ENCODE assay signal across 9 mouse cellular contexts in genomic region chr19:26465228-26465627, GRCm38 (mm10).
DNase-seq lines count a peak whose midpoint lies in the region; ATAC-seq and TF ChIP-seq lines count a peak whose summit lies in the region.
"Had no signal": no experiment of that assay in that cellular context is flagged by ENCODE, and none has a peak within 500 bp of the region (broad histone marks: within the 10 kb centered on the region; RNA-seq: fewer than 3 reads in every experiment).

No protein-coding gene starts in this region.

- no peak overlapping the region for H3K4me2 ChIP-seq in forebrain, embryonic 11.5 days (ENCODE audit: low read depth, low read length, severe bottlenecking)
- H3K4me2 ChIP-seq in liver, embryonic 14.5 days (ENCODE audit: low read depth) = no peak overlapping the region
- no peak overlapping the region for H3K4me2 ChIP-seq in limb, embryonic 14.5 days (replicated peaks; ENCODE audit: low read depth, low read length, severe bottlenecking)

- ATAC-seq in forebrain, embryonic 11.5 days (replicated peaks; ENCODE audit: low FRiP score) = peak; percentile 49; the same call in 1 of the 2 replicates
- ATAC-seq in liver, embryonic 14.5 days (ENCODE audit: insufficient read depth) = no peak
- no peak for ATAC-seq in limb, embryonic 14.5 days (ENCODE audit: low FRiP score, low read depth)

- no peak for TF ChIP-seq EP300 in liver, embryonic 14.5 days (IDR thresholded peaks at IDR 0.05; ENCODE audit: low read depth)

- H3K27me3 ChIP-seq in forebrain, embryonic 11.5 days (ENCODE audit: control insufficient read depth, insufficient read depth, low read length) = no peaks in the 10 kb centered on the region
- H3K27me3 ChIP-seq in forebrain, embryonic 10.5 days (ENCODE audit: poor library complexity, severe bottlenecking) = no peaks in the 10 kb centered on the region
- no peaks in the 10 kb centered on the region for H3K27me3 ChIP-seq in liver, embryonic 14.5 days (ENCODE audit: control insufficient read depth, insufficient read depth, low read length)
- H3K27me3 ChIP-seq in limb, embryonic 14.5 days (ENCODE audit: control insufficient read depth, insufficient read depth, low read length) = no peaks in the 10 kb centered on the region
- H3K27me3 ChIP-seq: megakaryocyte, embryonic 14.5 days had no signal

- H3K9me3 ChIP-seq in forebrain, embryonic 11.5 days (ENCODE audit: control insufficient read depth, low read length) = no peaks in the 10 kb centered on the region
- H3K9me3 ChIP-seq in forebrain, embryonic 10.5 days = no peaks in the 10 kb centered on the region
- no peaks in the 10 kb centered on the region for H3K9me3 ChIP-seq in liver, embryonic 14.5 days (ENCODE audit: control insufficient read depth, low read length)
- no peaks in the 10 kb centered on the region for H3K9me3 ChIP-seq in limb, embryonic 14.5 days (ENCODE audit: control insufficient read depth, low read length)
- H3K9me3 ChIP-seq: megakaryocyte, embryonic 14.5 days had no signal

- intact Hi-C loops in gastrocnemius, postnatal 14 days (cut with DNase I; ENCODE audit: low total_unique reads) = no loop called here

- H3K9ac ChIP-seq in forebrain, embryonic 11.5 days (ENCODE audit: low read length) = no peak overlapping the region
- no peak overlapping the region for H3K9ac ChIP-seq in liver, embryonic 14.5 days (replicated peaks)
- H3K9ac ChIP-seq in limb, embryonic 14.5 days (ENCODE audit: low read depth, low read length, severe bottlenecking) = no peak overlapping the region

- no peak for TF ChIP-seq POLR2A in limb, embryonic 14.5 days (IDR thresholded peaks at IDR 0.05; ENCODE audit: borderline replicate concordance, extremely low read depth, insufficient read depth, insufficient read length)

- H3K4me3 ChIP-seq in forebrain, embryonic 11.5 days (ENCODE audit: low read depth, low read length) = no peak overlapping the region
- no peak overlapping the region for H3K4me3 ChIP-seq in forebrain, embryonic 10.5 days
- H3K4me3 ChIP-seq in liver, embryonic 14.5 days (ENCODE audit: insufficient read depth in 1 of 2, low read depth in 2 of 2, low read length in 2 of 2) = no peak overlapping the region
- H3K4me3 ChIP-seq in limb, embryonic 14.5 days (replicated peaks; ENCODE audit: low read length) = no peak overlapping the region
- H3K4me3 ChIP-seq: megakaryocyte, embryonic 14.5 days had no signal

- H3K4me1 ChIP-seq in forebrain, embryonic 11.5 days (replicated peaks; ENCODE audit: control insufficient read depth, insufficient read depth, low read length) = peaks cover 16% of the 10 kb centered on the region; the same call in 1 of the 2 replicates
- peaks cover 30% of the 10 kb centered on the region for H3K4me1 ChIP-seq in forebrain, embryonic 10.5 days
- H3K4me1 ChIP-seq in liver, embryonic 14.5 days (replicated peaks; ENCODE audit: control insufficient read depth in 2 of 2, insufficient read depth in 2 of 2, low read length in 1 of 2) = no peaks in the 10 kb centered on the region
- H3K4me1 ChIP-seq in limb, embryonic 14.5 days (ENCODE audit: control insufficient read depth, insufficient read depth, low read length) = no peaks in the 10 kb centered on the region
- H3K4me1 ChIP-seq: megakaryocyte, embryonic 14.5 days had no signal

- no peak overlapping the region for H3K27ac ChIP-seq in forebrain, embryonic 11.5 days (ENCODE audit: low read depth, low read length)
- H3K27ac ChIP-seq in forebrain, embryonic 10.5 days = no peak overlapping the region
- H3K27ac ChIP-seq in liver, embryonic 14.5 days = no peak overlapping the region
- H3K27ac ChIP-seq in limb, embryonic 14.5 days (replicated peaks; ENCODE audit: low read depth, low read length) = no peak overlapping the region

- H3K36me3 ChIP-seq in forebrain, embryonic 11.5 days (ENCODE audit: control insufficient read depth, insufficient read depth, low read length) = no peaks in the 10 kb centered on the region
- H3K36me3 ChIP-seq in forebrain, embryonic 10.5 days (replicated peaks) = no peaks in the 10 kb centered on the region
- H3K36me3 ChIP-seq in liver, embryonic 14.5 days (replicated peaks; ENCODE audit: control insufficient read depth, insufficient read depth, low read depth) = no peaks in the 10 kb centered on the region
- no peaks in the 10 kb centered on the region for H3K36me3 ChIP-seq in limb, embryonic 14.5 days (ENCODE audit: control insufficient read depth, insufficient read depth, low read length)

- peak; percentile 37; the same call in 1 of the 2 replicates for TF ChIP-seq CTCF in liver, embryonic 14.5 days (IDR thresholded peaks at IDR 0.05; ENCODE audit: low read depth)

- 48% methylated on average over 2 of the region's 2 CpGs for WGBS in forebrain, embryonic 11.5 days
- WGBS in forebrain, embryonic 10.5 days = 44% methylated on average over 2 of the region's 2 CpGs
- WGBS in liver, embryonic 14.5 days (ENCODE audit: insufficient replicate concordance) = 27% methylated on average over 2 of the region's 2 CpGs
- WGBS in limb, embryonic 14.5 days = 51% methylated on average over 2 of the region's 2 CpGs

- no peak for DNase-seq in forebrain, embryonic 11.5 days (ENCODE audit: low spot score)
- DNase-seq in forebrain, embryonic 10.5 days (ENCODE audit: extremely low spot score, low spot score) = no peak
- peak in 1 of 3 experiments; percentile 1 for DNase-seq in liver, embryonic 14.5 days (ENCODE audit: low read depth in 3 of 3, low spot score in 3 of 3)
- no peak for DNase-seq in liver
- peak; percentile 24 for DNase-seq in adrenal gland, postnatal 14 days
- DNase-seq in limb, embryonic 14.5 days (ENCODE audit: low spot score) = peak; percentile 49
- DNase-seq in gastrocnemius, postnatal 14 days = no peak
- no peak for DNase-seq in spleen, postnatal 4 days (ENCODE audit: low spot score in 2 of 2)

Comparison
In these comparisons a context has a peak if more than half of its experiments do, and no peak if none do; other contexts are left out.
1. DNase-seq: peak in adrenal gland, postnatal 14 days (single experiment) and limb, embryonic 14.5 days (single experiment); none in forebrain, embryonic 11.5 days (single experiment), forebrain, embryonic 10.5 days (single experiment), liver (single experiment), gastrocnemius, postnatal 14 days (single experiment) and spleen, postnatal 4 days (0 of 2).